In the genomic region with DNA sequence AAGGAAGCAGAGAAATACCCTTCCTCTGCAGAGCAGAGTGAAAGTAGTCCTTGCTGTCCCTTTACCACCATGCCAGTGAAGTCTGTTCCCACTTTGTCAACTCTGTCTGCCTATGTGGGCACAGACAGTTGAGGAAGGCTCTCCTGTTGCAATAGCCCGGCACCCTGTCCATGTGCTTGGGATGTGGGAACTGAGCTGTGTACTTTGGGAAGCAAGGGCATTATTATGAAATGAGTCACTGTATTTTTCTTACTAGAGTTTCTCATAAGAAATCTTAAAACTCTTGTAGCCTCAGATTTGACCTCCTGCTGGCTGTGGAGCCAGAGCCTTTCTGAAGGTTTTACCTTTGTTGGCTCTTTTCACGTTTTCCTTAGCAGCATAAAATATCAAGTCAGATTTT, we compare ENCODE assay signal across 19 mouse cellular contexts.
DNase-seq lines count a peak whose midpoint lies in the region; ATAC-seq and TF ChIP-seq lines count a peak whose summit lies in the region.
"Had no signal": no experiment of that assay in that cellular context is flagged by ENCODE, and none has a peak within 500 bp of the region (broad histone marks: within the 10 kb centered on the region; RNA-seq: fewer than 3 reads in every experiment).

No protein-coding gene starts in this region.

- 65% methylated on average over 2 of the region's 2 CpGs for WGBS in heart, adult 2 months
- WGBS in forebrain, embryonic 13.5 days = 82% methylated on average over 2 of the region's 2 CpGs

- no peak overlapping the region for H3K9ac ChIP-seq in heart, adult 2 months (ENCODE audit: low read depth, low read length)
- no peak overlapping the region for H3K9ac ChIP-seq in forebrain, embryonic 13.5 days
- H3K9ac ChIP-seq: embryonic facial prominence, embryonic 13.5 days; heart, embryonic 15.5 days; hindbrain, embryonic 13.5 days; kidney, embryonic 15.5 days; limb, embryonic 13.5 days; liver, postnatal 0 days; midbrain, embryonic 15.5 days had no signal

- peaks cover 2% of the 10 kb centered on the region for H3K4me1 ChIP-seq in heart, adult 2 months (ENCODE audit: control insufficient read depth, insufficient read depth, low read length)
- no peaks in the 10 kb centered on the region for H3K4me1 ChIP-seq in forebrain, embryonic 13.5 days
- H3K4me1 ChIP-seq: forebrain, embryonic 10.5 days; heart, embryonic 15.5 days; hindbrain, embryonic 13.5 days; kidney, embryonic 15.5 days; limb, embryonic 13.5 days; megakaryocyte, embryonic 14.5 days; midbrain, embryonic 15.5 days had no signal

- H3K79me2 ChIP-seq in heart, adult 2 months (replicated peaks; ENCODE audit: control insufficient read depth, insufficient read depth, low read length) = no peaks in the 10 kb centered on the region

- H3K36me3 ChIP-seq in heart, adult 2 months (ENCODE audit: control insufficient read depth, insufficient read depth, low read length) = no peaks in the 10 kb centered on the region
- no peaks in the 10 kb centered on the region for H3K36me3 ChIP-seq in forebrain, embryonic 13.5 days (ENCODE audit: poor library complexity, severe bottlenecking)
- H3K36me3 ChIP-seq: embryonic facial prominence, embryonic 13.5 days; hindbrain, embryonic 13.5 days; kidney, embryonic 15.5 days; limb, embryonic 13.5 days; midbrain, embryonic 15.5 days had no signal

- peak in 1 of 2 experiments; percentile 32 for DNase-seq in heart, adult 2 months
- no peak for DNase-seq in heart, postnatal 25 days (ENCODE audit: low spot score)
- peak; percentile 55 for DNase-seq in 3134 (ENCODE audit: extremely low read depth, insufficient read length, low spot score)
- no peak for DNase-seq in Patski (ENCODE audit: low read depth, low spot score)
- peak; percentile 10 for DNase-seq in lung, postnatal 14 days
- DNase-seq in retina, embryonic 14.5 days (ENCODE audit: low spot score) = no peak
- DNase-seq in spleen, adult 18-20 months = no peak
- DNase-seq: cerebellum, postnatal 14 days; liver, postnatal 0 days; thymus, postnatal 25 days had no signal

- TF ChIP-seq EP300 in heart, adult 2 months (IDR thresholded peaks at IDR 0.05; ENCODE audit: insufficient read depth, low read depth, low read length) = no peak

- in situ Hi-C loops in Patski (cut with MboI; ENCODE audit: low pct_unique_long_range_greater_than_20kb) = no loop called here

- POLR2A ChIA-PET in Patski (lab: Charles Lee) = no interaction called here

- H3K9me3 ChIP-seq in forebrain, embryonic 13.5 days (replicated peaks) = no peaks in the 10 kb centered on the region
- H3K9me3 ChIP-seq: embryonic facial prominence, embryonic 13.5 days; heart, embryonic 15.5 days; hindbrain, embryonic 13.5 days; kidney, embryonic 15.5 days; limb, embryonic 13.5 days; megakaryocyte, embryonic 14.5 days; midbrain, embryonic 15.5 days had no signal

- TF ChIP-seq POLR2A in heart, adult 2 months (IDR thresholded peaks at IDR 0.05; ENCODE audit: insufficient read depth, low read depth, low read length) = no peak

- H3K27me3 ChIP-seq in heart, adult 2 months (ENCODE audit: control insufficient read depth, insufficient read depth, low read length) = no peaks in the 10 kb centered on the region
- no peaks in the 10 kb centered on the region for H3K27me3 ChIP-seq in Patski
- no peaks in the 10 kb centered on the region for H3K27me3 ChIP-seq in forebrain, embryonic 13.5 days
- H3K27me3 ChIP-seq: embryonic facial prominence, embryonic 13.5 days; heart, embryonic 15.5 days; hindbrain, embryonic 13.5 days; kidney, embryonic 15.5 days; limb, embryonic 13.5 days; megakaryocyte, embryonic 14.5 days; midbrain, embryonic 15.5 days had no signal

- no peak for TF ChIP-seq CTCF in heart, adult 2 months (IDR thresholded peaks at IDR 0.05)
- TF ChIP-seq CTCF in Patski (IDR thresholded peaks at IDR 0.05) = no peak

- ATAC-seq in Patski = peak; percentile 96
- ATAC-seq in forebrain, embryonic 13.5 days = no peak
- ATAC-seq: liver, postnatal 0 days; midbrain, embryonic 15.5 days had no signal

- no peak overlapping the region for H3K4me3 ChIP-seq in heart, adult 2 months
- H3K4me3 ChIP-seq in forebrain, embryonic 13.5 days = no peak overlapping the region
- H3K4me3 ChIP-seq: embryonic facial prominence, embryonic 13.5 days; forebrain, embryonic 10.5 days; heart, embryonic 15.5 days; hindbrain, embryonic 13.5 days; kidney, embryonic 15.5 days; limb, embryonic 13.5 days; megakaryocyte, embryonic 14.5 days; midbrain, embryonic 15.5 days had no signal

- H3K4me2 ChIP-seq in forebrain, embryonic 13.5 days = no peak overlapping the region
- H3K4me2 ChIP-seq: embryonic facial prominence, embryonic 13.5 days; heart, embryonic 15.5 days; hindbrain, embryonic 13.5 days; kidney, embryonic 15.5 days; limb, embryonic 13.5 days; midbrain, embryonic 15.5 days had no signal

- CTCF ChIA-PET in Patski (lab: Charles Lee) = interaction anchor here (1.2 to 1.7 kb wide), 3 partner anchors 8 to 30 kb away, joined by 3 to 6 read pairs (median 3); no protein-coding TSS in a partner anchor

- intact Hi-C loops in heart, adult 2 months (cut with DNase I) = no loop called here
- intact Hi-C loops in heart, postnatal 25 days (cut with DNase I) = no loop called here

- peak overlapping the region; percentile 29 for H3K27ac ChIP-seq in heart, adult 2 months
- H3K27ac ChIP-seq in forebrain, embryonic 13.5 days = no peak overlapping the region
- H3K27ac ChIP-seq: embryonic facial prominence, embryonic 13.5 days; forebrain, embryonic 10.5 days; heart, embryonic 15.5 days; hindbrain, embryonic 13.5 days; kidney, embryonic 15.5 days; limb, embryonic 13.5 days; midbrain, embryonic 15.5 days had no signal

Comparison
In these comparisons a context has a peak if more than half of its experiments do, and no peak if none do; other contexts are left out.
1. DNase-seq: peak in 3134 (single experiment) and lung, postnatal 14 days (single experiment); none in heart, postnatal 25 days (single experiment), Patski (single experiment), retina, embryonic 14.5 days (single experiment) and spleen, adult 18-20 months (0 of 2).